Mouse (Mus musculus): ENCODE measurements at regions not wholly inside any gene's neighbourhood (a gene's known extent, or its start where the extent isn't known, plus 50 kb on each side); places are given as distances from the start of the nearest gene placed in this dataset.
A peak's percentile ranks its signal among the peaks of the same experiment; 100 is the strongest.
"Not testable (repeated sequence)": the region's sequence is repeated elsewhere in the genome, so short reads cannot be mapped to it uniquely, and the experiment has no call there.

- no peak for DNase-seq
These were observed 165.4 kb downstream of the Trib2 start for GRCm38 (mm10) chr12:15651293-15651692.

- no peak for DNase-seq
These were observed 166.8 kb downstream of the Trib2 start for GRCm38 (mm10) chr12:15649906-15650305.

- no peak for DNase-seq
These were observed 167.5 kb downstream of the Trib2 start for GRCm38 (mm10) chr12:15649226-15649625.

DNA sequence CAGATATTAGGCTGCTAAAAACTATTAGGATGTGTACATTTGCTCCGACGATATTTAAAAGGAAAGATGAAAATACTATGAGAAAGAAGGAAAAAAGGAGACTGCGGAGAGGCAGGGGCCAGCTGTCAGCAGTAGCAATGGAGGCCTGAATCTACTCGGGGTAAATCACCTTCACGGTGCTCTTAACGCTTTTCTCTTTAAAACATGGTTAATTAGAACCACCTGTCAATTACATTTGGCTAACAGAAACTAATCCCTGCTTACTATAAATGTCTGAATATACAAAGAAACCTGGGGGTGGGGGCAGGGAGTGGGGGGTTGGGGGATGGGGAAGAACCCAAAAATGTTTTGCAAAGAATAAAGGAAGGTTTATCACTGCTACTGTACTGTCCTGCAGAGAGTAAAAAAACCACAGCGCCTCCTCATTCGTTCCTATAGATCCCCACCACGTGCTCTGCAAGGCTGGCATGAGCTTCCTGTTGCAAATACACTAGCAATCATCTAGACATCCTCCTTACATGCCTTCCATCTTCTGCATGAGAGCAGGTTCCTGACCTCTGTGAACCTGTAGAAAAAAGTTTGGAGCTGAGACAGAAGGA, 172.5 kb downstream of the Trib2 start:
- no peak for DNase-seq

GRCm38 (mm10) chr12:15643669-15644068, 173.1 kb downstream of the Trib2 start:
- no peak for DNase-seq

DNA sequence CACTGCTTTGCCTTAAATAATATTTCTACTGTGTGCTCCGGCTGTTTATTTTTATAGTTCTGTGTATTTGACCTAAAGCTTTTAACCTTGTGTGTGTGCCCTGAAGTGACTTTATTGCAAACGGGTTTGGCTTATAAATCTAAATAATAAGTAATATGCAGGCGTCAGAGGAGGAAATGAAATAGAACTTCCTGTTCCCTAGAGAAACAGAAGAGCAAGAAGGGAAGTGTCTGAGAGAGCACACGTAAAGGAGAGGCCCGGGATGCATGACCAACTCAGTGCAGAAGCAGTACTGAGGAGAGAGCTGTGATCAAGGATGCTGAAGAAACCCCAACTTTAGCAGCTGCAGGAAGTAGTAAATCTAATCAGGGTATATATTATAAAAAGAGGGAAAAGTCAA, 176.4 kb downstream of the Trib2 start:
- no peak for DNase-seq

DNA sequence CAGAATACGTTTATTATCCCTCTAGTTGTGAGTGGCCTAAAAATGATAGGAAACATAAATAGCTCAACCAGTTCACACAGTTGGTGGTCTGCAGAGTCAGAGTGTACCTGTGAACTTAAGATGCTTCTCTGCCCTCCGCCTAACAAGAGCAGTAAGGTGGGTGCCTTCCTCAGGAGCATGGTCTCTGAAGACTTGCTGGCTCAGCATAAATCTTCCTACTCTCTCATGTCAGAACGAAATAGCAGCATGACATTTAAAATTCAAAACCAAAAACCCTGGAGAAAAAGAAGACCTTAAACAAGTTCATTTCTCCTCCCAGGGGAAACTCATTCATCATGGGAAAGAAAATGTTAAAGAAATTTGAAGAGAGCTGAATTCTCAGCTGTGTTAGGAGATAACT, 186.8 kb downstream of the Trib2 start:
- no peak for DNase-seq

DNA sequence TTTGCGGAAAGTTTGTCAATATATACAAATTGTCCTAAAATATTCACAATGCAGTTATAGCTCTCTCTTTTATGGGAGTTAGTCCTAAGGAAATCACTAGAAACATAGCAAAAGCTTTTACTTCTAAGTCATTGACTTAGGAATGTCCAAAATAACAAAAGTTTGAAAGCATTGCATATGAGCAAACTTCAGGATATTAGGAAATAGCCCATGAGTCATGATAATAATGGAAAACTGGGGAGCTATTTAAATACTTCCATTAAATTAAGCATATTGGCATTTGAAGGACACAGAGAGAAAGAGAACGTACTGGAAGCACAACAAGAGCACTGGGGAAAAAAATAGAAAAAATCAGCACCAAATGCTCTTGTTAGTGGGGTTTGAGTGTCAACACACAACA, 197.2 kb downstream of the Trib2 start:
- DNase-seq, result no peak

DNA sequence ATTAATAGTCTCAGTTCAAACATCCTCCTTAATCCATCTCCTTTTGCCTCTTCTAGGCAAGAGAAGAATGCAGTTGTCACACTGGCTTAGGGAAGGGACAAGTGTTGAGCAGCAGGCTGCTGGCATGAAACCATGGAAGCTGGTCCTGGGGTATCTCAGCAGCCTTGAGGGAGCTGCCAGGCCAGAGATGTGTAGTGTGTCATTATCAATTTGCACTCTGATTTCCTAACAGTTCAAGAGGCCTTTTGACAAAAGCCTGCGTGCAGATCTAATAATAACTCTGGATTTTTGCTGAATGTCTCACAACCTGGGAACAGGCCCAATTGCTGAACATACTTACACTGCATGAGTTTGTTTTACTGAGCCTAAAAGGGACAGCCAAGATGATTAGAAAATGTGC, 199.4 kb downstream of the Trib2 start:
- no peak for DNase-seq

DNA sequence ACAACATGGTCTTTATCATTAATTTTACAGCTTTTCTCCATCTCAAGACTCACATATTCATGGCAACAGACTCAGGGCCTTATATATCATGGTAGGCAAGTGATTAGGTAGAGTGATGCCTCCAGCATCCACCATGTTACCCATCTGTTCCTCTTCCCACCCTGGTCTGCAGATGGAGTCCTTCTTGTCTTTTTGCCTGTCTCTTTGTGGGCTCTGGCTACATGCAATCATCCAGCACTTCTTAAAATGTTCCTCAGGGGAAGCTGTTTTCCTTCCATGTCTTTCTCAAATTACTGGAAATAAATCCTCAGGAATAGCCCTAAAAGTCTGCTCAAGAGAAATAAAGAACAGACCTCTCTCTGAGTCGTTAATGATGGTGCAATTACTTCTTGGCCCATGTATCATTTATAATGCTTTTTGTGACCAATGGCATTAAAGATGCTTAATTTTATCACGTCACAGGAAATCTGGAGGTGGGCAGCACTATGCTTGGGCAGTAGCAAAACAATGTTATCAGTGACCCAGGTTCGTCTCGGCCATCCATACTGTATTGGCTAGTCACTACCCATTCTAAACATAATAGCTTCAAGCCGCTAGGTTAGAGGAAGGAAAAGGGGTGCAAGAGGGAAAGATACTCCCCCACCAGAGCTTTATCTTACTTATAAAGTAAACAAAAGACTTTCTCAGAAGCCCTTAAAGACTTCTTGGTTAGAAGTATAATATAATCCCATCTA, 204.7 kb downstream of the Trib2 start:
- DNase-seq, result no peak

DNA sequence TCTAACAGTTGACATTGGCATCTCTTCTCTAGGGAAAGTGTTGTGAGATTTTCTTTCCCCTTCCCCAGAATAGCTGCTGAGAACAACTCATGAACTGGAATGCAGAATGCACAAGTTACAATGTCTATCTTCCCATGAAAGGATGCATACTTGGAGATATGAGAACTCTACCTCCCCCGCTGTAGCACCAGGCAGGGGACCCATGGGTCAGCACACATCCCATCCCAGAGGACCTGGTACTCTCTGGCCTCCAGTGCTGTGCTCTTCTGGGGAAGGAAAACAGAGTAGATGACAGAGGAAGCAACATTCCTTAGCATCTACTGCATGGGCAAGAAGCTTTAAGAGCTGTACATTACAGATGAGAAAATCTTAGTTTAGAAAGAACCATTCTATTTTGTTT, 209.6 kb downstream of the Trib2 start:
- DNase-seq, result no peak

GRCm38 (mm10) chr12:15606095-15606494, 210.6 kb downstream of the Trib2 start:
- no peak for DNase-seq

DNA sequence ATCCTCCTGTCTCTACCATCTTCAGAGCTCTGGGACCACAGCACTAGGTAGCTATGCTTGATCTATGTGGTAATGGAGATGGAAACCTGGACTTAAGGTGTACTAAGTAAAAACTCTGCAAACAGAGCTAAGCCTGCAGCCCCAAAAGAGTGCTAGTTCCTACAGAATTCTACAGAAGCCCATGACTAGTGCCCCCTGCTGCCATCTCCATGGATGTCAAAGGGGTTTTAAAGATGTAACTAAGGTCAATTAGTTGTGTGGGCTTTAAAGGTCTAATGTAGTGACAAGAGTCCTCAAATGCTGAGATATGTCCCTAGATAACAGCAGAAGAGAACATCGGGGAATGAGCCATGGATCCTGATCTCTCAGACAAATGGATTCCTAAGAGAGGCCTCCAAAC, 212.1 kb downstream of the Trib2 start:
- no peak for DNase-seq

GRCm38 (mm10) chr12:15603885-15604284, 212.8 kb downstream of the Trib2 start:
- no peak for DNase-seq

DNA sequence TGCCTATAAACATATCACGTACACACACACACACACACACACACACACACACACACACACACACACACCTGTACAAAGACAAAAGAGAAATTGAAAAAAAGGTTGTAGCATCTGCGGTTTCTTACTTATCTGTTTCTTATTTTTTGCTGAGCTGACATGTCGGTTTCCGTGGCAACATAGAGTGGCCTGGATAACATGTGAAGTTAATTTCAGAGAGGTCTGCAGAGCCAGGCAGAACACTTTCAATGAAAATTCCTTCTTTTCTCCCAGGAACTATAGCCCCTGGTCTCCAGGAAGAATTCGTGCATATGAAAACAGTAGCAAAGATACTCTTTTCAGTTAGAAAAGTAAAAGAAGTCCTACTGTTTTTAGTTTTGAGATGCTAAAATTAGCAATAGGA, 213.4 kb downstream of the Trib2 start:
- DNase-seq, result no peak

DNA sequence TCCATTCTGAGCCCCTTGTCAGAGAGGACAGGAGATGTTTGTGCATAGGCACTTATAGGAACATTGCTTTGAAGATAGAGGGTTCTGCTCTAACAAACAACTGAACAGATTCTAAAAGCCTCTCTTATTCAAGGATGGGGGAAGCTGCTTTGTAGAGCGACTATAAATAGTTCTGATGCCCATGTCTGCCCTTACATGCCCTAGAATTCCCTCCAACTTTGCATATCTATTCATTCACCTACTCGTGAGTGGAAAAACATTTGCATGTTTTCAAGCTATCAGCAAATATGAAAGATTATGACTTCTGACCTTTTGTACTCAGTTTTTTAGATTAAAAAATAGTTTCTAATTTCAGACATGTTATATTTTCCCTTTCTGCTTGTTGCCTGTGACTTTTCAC, 222.0 kb downstream of the Trib2 start:
- DNase-seq, result no peak

DNA sequence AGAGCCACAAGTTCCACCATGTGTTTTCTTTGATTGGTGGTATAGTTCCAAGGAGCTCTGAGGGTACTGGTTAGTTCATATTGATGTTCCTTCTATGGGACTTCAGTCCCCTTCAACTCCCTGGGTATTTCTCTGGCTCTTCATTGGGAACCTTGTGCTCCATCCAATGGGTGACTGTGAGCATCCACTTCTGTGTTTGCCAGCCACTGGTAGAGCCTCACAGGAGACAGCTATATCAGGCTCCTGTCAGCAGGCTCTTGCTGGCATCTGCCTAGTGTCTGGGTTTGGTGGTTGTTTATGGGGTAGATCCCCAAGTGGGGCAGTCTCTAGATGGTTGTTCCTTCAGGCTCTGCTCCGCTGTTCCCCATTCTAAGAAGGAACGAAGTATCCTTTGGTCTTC, 228.9 kb downstream of the Trib2 start:
- not testable (repeated sequence) for DNase-seq

DNA sequence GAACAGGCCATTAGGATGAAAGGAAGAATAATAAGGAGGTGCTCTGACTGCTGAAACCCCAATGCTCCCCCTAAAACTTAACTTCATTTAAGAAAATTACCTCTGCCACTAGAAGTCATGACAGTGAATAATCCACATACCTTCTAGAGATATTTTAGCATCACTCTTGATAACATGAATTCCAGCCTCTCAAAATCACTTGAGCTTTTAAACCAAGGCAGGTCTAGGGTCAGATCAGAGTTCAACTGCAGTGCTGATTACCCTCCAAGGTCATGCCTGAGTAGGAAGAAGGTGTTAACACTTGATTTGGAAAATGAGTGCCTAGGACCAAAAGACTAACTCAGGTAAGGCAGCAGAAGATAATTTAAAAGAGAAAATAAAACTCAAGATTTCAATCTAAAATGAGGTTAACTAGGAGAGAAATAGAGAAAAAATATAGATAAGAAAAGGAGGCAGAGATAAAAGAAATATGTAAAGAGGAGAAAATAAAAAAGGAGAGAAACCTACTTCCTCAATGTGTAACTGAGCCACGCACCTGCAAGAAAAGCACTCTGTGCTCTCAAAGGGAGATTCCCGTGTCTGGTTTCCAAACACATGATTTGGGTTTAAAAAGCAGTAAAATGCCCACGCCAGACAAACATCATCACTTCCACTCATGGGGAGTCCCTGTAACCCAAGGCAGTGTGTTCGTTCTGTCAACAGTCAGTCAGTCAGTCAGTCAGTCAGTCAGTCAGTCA, 229.8 kb downstream of the Trib2 start:
- DNase-seq, result no peak

- no peak for DNase-seq
These were observed 230.9 kb downstream of the Trib2 start for GRCm38 (mm10) chr12:15585845-15586244.

DNA sequence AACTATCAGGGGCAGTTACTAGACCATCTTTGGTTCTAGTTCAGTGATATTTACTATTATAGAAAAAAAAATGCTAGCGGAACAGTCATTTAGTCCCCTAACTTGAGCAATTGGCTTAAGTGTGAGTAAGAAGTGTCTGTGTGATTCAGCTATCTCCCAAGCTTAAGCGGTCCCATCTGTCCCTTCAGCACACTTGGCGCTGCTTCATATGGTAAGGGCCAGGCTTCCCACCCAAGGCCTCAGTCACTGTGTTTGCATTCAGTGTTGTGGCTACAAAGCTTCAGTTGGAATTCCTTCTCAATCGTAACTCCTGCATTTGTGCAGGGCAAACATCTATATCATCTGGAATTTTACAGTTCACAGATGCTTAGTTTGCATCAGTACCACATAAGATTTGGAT, 232.0 kb downstream of the Trib2 start:
- DNase-seq, result no peak

DNA sequence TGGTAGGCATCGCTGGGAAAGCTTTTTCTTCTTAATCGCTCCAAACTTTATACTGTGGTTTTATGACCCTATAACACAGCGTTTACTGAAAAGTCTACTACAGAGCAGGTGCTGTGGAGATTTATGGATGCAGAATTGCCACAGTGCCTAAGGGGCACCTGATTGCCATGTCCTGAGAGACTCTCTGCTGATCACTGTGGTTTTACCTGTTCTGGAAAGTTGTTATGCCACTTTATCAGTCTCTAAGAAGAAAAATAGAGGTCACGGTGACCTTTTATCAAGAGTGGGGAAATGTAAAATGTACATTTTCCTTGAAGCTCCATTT, 250.0 kb downstream of the Trib2 start:
- DNase-seq, result no peak

DNA sequence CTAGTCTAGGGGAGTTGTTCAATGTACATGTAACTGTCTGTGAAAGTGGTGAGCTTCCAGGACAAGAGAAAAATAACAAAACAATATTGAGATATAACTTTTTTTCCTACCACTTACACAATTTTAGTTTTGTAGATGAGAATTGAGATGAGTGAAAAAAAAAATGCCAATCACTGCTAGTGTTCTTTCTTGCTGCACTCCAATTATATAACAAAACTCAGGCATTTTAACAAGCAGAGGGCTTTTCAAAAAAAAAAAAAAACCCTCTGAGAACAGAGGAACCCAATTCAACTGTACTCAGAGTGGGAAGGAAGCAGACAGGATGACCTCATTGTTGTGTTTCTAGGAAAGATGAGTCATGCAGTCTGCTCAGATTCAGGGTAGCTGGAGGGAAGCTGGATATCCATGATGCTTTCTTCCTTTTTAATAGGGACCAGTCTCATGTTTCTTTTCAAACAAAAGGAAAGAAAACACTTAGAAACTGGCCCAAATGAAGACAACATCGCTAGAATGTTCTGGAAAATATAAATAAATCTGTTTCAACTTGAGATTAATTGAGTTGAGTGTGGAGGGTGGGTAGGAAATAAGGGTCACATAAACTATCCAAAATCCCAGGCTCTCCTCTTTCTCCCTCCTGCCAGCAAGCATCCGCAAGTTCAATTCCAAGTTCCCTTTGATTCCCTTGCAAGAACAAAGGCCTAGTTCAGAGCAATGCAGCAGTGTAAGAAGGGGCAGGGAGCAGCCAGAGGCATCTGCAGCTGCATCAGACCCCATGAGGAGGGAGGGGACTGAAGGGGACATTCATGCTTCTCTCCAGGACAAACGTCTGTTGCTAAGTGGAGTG, 250.6 kb downstream of the Trib2 start:
- DNase-seq, result no peak

DNA sequence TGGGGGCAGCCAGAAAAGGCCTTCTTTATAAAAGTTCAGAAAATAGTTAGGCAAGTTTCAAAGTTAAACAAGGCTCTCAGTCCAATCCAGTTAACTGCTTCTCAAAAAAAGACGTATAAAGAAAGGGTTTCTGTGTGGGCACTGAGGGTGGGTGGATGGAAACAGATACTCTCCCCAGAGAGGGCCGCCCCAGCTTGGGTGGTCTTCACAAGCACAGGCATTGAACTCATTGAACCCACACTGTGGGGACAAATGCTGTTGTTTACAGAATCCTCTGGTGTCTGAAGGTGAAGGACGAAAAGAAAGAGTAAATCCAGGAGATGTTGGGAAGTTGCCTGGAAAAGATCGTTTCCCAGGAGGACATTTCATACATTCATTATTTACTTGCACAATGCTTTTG, 253.9 kb downstream of the Trib2 start:
- no peak for DNase-seq

DNA sequence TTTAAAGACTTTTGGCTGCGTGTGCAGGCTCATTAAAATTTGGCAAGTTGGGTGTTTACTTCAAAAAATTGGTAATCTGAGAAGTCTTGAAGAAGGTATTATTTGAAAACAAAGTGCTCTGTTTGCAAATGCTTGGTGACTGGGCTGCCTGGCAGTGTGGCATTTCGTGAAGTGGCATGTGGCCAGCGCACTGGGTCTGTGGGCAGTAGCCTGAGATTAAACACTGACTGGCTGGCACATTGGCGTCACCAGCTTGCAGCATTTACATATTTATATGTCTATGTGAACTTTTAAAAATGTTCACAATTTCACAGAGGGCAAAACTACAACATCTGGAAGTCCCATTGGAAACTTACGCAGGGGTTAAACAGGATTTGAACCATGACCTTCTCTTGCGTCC, 261.3 kb downstream of the Trib2 start:
- peak; percentile 22 for DNase-seq

All from right cerebral cortex, postnatal 25 days (tissue).